Mouse (Mus musculus): ENCODE measurements around the gene Mgat4e.

- TF ChIP-seq POLR2A (IDR thresholded peaks at IDR 0.05; ENCODE audit: control insufficient read depth, low read depth, low read length) (no peak), CTCF (IDR thresholded peaks at IDR 0.05; ENCODE audit: control insufficient read depth, insufficient read depth, insufficient replicate concordance, low read depth, low read length) (no peak)
Observed at GRCm38 (mm10) chr1:134548231-134548630, 1.3 kb downstream of the Mgat4e start.

Data from testis, adult 2 months (tissue).